Comparison of ENCODE assay signal across 13 mouse cellular contexts in genomic region chr11:107576186-107576585, GRCm38 (mm10).
"Had no signal": no experiment of that assay in that cellular context is flagged by ENCODE, and none has a peak within 500 bp of the region (broad histone marks: within the 10 kb centered on the region; RNA-seq: fewer than 3 reads in every experiment).

No protein-coding gene starts in this region.

- H3K4me2 ChIP-seq: limb, embryonic 15.5 days; liver, embryonic 12.5 days; lung, embryonic 15.5 days; midbrain, embryonic 11.5 days; midbrain, embryonic 15.5 days; neural tube, embryonic 12.5 days; stomach, embryonic 15.5 days had no signal

- H3K27ac ChIP-seq: hindbrain, postnatal 0 days; limb, embryonic 15.5 days; liver, embryonic 12.5 days; lung, embryonic 15.5 days; macrophage; midbrain, embryonic 15.5 days; neural tube, embryonic 12.5 days; stomach, embryonic 15.5 days had no signal

- DNase-seq: kidney, adult 9 months; lung, postnatal 14 days; right cerebral cortex, postnatal 14 days had no signal

- H3K4me3 ChIP-seq: limb, embryonic 15.5 days; liver, embryonic 12.5 days; lung, embryonic 15.5 days; megakaryocyte, embryonic 14.5 days; midbrain, embryonic 15.5 days; neural tube, embryonic 12.5 days; stomach, embryonic 15.5 days had no signal

- H3K4me1 ChIP-seq: midbrain, embryonic 15.5 days had no signal

- H3K9ac ChIP-seq: limb, embryonic 15.5 days; liver, embryonic 12.5 days; lung, embryonic 15.5 days; midbrain, embryonic 15.5 days; neural tube, embryonic 12.5 days; stomach, embryonic 15.5 days had no signal

- H3K9me3 ChIP-seq: limb, embryonic 15.5 days; liver, embryonic 12.5 days; lung, embryonic 15.5 days; megakaryocyte, embryonic 14.5 days; midbrain, embryonic 15.5 days; neural tube, embryonic 12.5 days; stomach, embryonic 15.5 days had no signal

- ATAC-seq: hindbrain, postnatal 0 days; liver, embryonic 12.5 days; midbrain, embryonic 15.5 days had no signal

- H3K27me3 ChIP-seq: limb, embryonic 15.5 days; liver, embryonic 12.5 days; lung, embryonic 15.5 days; megakaryocyte, embryonic 14.5 days; midbrain, embryonic 15.5 days; neural tube, embryonic 12.5 days; stomach, embryonic 15.5 days had no signal
